Mouse (Mus musculus) liver, embryonic 14.5 days (tissue): ENCODE results near the gene Wnt7b.

Experiments used
- CTCF ChIP-seq: IDR thresholded peaks from 2 replicates; pipeline ENCODE4 v1.5.1; 2016; ENCODE audit warnings: antibody characterized with exemption, low read depth, control low read depth
- EP300 ChIP-seq: IDR thresholded peaks from 2 replicates; pipeline ENCODE4 v1.6.1; 2016; ENCODE audit warnings: antibody characterized with exemption, low read depth

GRCm38 (mm10) chr15:85503127-85503526 is 79.1 kb downstream of the Wnt7b start, which contains the start of gene 7530416G11Rik:
- TF ChIP-seq CTCF (no peak), EP300 (no peak)
